Mouse (Mus musculus): ENCODE results near the gene Mapkapk2.

Gene Mapkapk2

GRCm38 (mm10) chr1:131080686-131081085, 16.9 kb downstream of the Mapkapk2 start:
- no peak for DNase-seq (ENCODE audit: low spot score)

DNA sequence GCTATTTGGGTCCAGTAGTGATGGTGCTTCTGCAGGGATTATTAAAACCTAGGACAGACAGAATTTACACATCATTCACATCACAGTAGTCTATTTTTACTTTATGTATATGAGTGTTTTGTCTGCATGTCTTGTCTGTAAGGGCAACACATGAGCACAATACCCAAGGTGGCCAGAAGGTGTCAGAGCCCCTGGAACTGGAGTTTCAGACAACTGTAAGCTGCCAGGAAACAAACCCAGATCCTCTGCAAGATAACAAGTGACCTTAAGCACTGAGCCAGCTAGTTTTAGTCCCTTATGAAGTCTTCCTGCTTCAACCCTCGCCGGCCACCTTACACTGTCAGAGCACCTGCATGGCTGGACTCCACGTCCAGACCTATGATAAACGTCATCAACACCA, 17.9 kb downstream of the Mapkapk2 start:
- DNase-seq (ENCODE audit: low spot score), result no peak

- no peak for DNase-seq (ENCODE audit: low spot score)
Measured at GRCm38 (mm10) chr1:131078761-131079330, 18.8 kb downstream of the Mapkapk2 start.

DNA sequence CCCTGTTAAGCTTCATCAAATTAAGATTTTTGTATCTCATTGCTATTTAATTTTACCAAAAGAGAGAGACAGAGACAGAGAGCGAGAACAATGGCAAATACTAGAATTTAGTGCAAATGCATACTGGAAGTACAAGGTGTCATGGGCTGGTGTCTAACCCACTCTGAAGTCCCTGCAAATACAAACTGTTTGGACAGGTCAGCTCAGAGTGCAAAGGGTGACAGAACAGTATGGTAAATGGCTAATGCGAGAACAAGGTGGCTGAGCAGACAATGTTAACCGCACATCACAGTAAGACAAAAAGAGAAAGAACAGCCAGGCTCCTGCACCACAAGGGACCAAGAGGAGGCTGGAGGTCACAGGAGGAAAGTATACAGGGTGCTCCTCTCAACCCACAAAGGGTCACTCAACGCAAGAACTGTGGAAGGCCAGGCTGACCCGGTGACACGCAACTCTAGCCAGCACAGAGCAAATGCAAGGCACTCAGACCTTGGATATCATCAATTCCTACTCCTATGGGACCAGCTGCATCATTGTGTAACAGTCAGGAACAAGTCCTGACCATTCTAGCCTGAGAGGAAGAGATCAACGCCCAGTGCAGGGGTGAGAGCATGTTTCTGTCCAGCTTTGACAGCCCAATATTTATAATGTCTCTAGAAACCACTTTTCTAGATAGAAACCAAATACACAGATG, 22.4 kb downstream of the Mapkapk2 start:
- DNase-seq (ENCODE audit: low spot score), result no peak

- DNase-seq (ENCODE audit: low spot score), result no peak
Measured at GRCm38 (mm10) chr1:131074524-131074938, 23.1 kb downstream of the Mapkapk2 start.

DNA sequence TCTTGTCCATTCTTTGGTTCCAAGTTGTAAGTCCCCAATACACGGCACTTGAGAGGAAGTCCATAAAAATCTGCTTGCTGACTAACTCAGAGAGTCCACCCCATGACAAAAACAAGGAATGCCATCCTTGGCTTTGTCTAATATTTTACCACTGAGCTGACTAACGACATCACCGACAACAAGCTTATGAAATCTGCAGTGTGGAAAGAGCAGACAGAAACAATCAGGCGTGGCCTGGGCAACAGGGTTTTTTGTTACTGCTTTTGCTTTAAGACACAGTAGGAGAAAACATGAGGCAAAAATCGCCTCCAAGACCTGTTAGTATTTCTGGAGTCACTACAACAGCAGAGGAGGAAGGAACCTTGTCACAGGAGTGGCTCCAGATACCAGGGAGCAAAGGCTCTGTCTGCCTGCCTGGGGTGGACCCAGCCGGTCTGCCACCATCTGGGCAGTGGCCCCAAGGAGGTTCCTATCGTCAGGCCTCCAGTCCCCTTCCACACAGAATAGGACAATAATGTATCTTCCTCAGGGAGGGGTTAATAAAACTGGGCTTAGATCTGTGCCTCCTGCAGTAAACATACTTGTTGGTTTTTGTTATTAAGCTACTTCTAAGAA, 25.1 kb downstream of the Mapkapk2 start:
- no peak for DNase-seq (ENCODE audit: low spot score)

DNA sequence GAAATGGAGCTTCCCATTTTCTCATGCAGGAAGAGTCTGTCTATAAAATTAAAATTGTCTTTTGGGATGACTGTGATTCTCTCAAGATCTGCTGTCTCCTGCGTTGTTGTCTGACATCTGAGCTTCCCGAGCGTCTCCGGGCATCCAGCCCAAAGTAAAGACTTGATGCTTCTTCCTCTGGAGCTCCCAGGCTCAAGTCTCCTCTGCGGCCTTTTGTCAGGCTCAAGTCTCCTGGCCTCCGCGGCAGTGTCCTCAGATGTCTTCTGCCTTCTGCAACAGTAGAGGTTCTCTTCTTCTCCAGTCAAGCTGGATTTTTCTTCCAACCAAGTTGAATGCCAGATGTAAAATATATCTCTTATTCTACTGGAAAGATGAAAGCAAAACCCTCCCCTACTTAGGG, 28.6 kb downstream of the Mapkapk2 start:
- no peak for DNase-seq (ENCODE audit: low spot score)

GRCm38 (mm10) chr1:131068011-131068727, 29.5 kb downstream of the Mapkapk2 start:
- DNase-seq (ENCODE audit: low spot score), result no peak

DNA sequence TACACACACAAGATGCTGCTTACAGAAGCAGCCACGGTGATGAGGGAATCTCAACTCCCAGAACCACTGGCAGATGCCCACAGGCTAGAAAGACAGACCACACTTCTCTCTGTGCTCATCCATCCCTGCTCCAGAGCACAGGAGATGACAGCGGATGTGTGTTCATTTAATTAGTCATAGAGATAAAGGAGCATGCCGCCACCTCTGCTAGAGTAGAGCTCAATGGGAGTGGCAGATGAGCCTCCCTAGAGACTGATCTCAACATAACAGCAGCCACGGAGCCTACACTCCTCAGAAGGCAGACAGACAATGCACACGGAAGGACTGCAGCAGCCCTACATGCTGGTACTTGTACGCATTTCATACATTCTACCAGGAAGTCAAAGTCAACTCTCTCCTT, 33.4 kb downstream of the Mapkapk2 start:
- DNase-seq (ENCODE audit: low spot score), result no peak

DNA sequence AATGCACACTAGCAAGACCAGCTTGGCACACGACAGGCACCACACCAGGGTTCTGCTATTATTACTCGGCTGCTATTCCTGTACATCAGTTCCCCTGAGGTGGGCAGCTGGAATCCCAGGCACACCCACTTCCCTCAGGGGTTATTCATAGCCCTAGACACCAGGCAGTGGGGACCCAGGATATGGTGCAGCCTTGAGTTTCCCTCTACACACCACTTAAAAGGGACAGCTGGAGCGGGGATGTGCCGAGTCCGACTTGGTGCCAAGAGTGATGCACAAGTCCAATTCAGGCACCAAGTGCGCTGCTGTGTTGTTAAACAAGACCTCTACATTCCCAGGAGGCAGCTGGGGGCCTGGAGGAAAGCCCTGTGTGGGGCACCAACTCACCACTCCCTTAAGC, 34.8 kb downstream of the Mapkapk2 start:
- DNase-seq (ENCODE audit: low spot score), result no peak

- DNase-seq (ENCODE audit: low spot score), result no peak
Measured at GRCm38 (mm10) chr1:131061740-131062254, 35.8 kb downstream of the Mapkapk2 start.

DNA sequence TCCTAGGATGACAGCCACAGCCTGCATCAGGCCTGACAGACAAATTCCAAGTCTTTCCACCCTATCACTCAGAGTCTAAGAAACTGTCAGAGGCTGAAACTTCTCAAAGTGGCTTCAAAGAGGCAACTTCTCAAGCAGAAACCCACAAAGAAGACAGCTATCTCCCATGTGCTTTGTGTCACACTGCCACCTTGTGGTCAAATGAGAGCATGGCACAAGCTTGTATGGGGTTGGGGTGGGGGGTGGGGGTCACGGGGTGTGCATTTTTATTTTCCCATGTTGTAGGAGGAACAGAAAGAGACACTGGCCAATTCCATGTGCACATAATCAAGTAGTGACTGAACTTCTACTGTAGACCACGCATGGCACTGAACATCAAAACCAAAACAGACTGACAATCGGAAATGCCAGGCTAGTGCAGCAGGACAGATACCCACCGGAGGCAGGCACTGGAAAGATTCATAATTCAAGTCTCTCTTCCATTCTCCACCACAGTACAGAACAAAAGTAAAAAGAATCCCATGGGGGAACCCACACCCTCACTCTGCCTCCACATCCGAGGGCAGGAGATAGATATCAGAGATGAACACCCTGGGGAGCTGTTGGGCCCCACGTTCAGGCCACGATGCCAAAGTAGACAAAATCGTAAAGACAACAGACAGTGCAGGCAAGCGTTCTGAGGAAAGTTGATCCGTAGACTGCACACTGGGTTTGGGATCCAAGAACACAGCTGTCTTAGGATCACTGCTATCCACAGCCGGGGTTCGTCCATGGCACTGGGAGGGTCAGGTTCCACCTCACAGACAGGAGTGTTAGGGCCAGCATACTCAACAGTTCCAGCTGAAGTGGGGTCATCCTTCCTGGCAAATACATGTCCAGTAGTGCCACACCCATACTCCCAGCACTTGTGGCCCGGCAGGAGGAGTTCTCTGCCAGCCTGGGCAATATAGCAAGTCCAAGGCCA, 37.1 kb downstream of the Mapkapk2 start:
- no peak for DNase-seq (ENCODE audit: low spot score)

DNA sequence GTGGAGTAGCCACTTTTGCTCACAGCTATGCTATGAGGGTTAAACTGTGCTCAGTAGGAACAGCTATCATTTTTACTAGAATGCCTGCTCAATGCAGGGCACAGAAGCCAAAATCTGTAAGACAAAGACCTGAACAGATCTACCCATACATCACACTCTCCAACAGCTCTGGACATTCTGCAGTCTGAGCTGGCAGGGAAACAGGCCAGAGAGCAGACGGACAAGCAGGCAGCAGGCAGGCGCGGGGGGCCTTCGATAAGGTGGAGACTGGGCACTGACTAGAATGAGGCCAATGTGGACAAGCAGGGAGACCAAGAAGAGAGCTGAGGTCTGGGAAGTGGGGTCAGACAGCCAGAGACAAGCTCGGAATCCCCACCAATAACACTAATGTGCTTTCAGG, 37.8 kb downstream of the Mapkapk2 start:
- DNase-seq (ENCODE audit: low spot score), result no peak

GRCm38 (mm10) chr1:131059411-131059810, 38.2 kb downstream of the Mapkapk2 start:
- DNase-seq (ENCODE audit: low spot score), result no peak

DNA sequence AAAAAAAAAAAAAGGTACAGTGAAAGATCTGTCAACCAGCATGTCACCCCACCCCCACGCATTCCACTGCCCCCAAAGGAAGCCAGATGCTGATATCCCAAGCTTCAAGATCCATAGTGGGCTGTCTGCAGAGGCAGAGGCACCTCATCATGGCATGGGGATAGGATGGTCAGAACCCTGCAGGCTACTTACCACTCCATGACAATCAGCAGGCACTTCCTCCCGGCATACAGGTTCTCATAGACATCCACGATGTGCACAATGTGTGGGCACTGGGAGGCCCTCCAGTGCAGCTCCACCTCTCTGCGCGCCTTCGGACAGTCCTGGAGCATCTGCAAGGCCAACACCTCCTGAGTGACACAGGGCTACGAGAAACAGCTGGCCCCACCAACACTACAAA, 39.2 kb downstream of the Mapkapk2 start:
- no peak for DNase-seq (ENCODE audit: low spot score)

GRCm38 (mm10) chr1:131054251-131054650, 43.4 kb downstream of the Mapkapk2 start:
- DNase-seq (ENCODE audit: low spot score), result no peak

GRCm38 (mm10) chr1:131053656-131054055, 44.0 kb downstream of the Mapkapk2 start:
- no peak for DNase-seq (ENCODE audit: low spot score)

GRCm38 (mm10) chr1:131053239-131053638, 44.4 kb downstream of the Mapkapk2 start:
- peak; percentile 30 for DNase-seq (ENCODE audit: low spot score)

- no peak for DNase-seq (ENCODE audit: low spot score)
Measured at GRCm38 (mm10) chr1:131051073-131051472, 46.6 kb downstream of the Mapkapk2 start.

GRCm38 (mm10) chr1:131050617-131051016, 47.0 kb downstream of the Mapkapk2 start:
- DNase-seq (ENCODE audit: low spot score), result no peak

DNA sequence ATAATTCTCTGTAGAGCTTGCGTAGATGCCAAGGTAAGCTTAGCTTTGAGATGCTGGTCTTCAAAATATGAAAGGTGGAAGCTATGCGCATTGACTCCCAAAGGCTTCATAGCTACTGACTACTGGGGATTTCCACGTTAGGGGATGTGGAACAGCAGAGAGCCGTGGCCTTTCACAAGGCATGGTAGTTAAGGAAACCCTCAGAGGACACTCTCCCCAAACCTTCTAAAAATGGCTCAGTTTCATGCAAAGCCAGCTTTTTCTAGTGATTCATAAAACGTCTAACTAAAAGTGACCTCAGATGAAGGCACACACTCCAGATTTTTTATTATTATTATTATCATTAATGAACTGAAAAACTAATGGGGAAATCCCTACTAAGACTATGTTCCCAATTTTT, 47.6 kb downstream of the Mapkapk2 start:
- DNase-seq (ENCODE audit: low spot score), result no peak
